Mouse (Mus musculus): ENCODE measurements at regions not wholly inside any gene's neighbourhood (a gene's known extent, or its start where the extent isn't known, plus 50 kb on each side); places are given as distances from the start of the nearest gene placed in this dataset.

GRCm38 (mm10) chr5:148742158-148742835 lies 186.8 kb downstream of the Katnal1 start:
- DNase-seq (ENCODE audit: low spot score in 2 of 2) = no peak

- no peak for DNase-seq (ENCODE audit: low spot score in 2 of 2)
These were observed 187.7 kb downstream of the Katnal1 start for GRCm38 (mm10) chr5:148741267-148742004.

- peak; percentile 57 to 78 for DNase-seq (ENCODE audit: low spot score in 2 of 2)
These were observed 188.0 kb upstream of the Ubl3 start for GRCm38 (mm10) chr5:148740366-148741266.

GRCm38 (mm10) chr5:148739672-148740071 lies 187.1 kb upstream of the Ubl3 start:
- DNase-seq (ENCODE audit: low spot score in 2 of 2) = no peak

GRCm38 (mm10) chr5:148739141-148739540 lies 186.6 kb upstream of the Ubl3 start:
- DNase-seq (ENCODE audit: low spot score in 2 of 2) = no peak

GRCm38 (mm10) chr5:148729541-148729940 lies 177.0 kb upstream of the Ubl3 start:
- DNase-seq (ENCODE audit: low spot score in 2 of 2) = no peak

GRCm38 (mm10) chr5:148728492-148728891 lies 175.9 kb upstream of the Ubl3 start:
- DNase-seq (ENCODE audit: low spot score in 2 of 2) = no peak

- no peak for DNase-seq (ENCODE audit: low spot score in 2 of 2)
These were observed 173.9 kb upstream of the Ubl3 start for GRCm38 (mm10) chr5:148726442-148726841.

GRCm38 (mm10) chr5:148724470-148724869 lies 171.9 kb upstream of the Ubl3 start:
- no peak for DNase-seq (ENCODE audit: low spot score in 2 of 2)

- no peak for DNase-seq (ENCODE audit: low spot score in 2 of 2)
These were observed 171.2 kb upstream of the Ubl3 start for GRCm38 (mm10) chr5:148723677-148724227.

GRCm38 (mm10) chr5:148720604-148721003 lies 168.0 kb upstream of the Ubl3 start:
- no peak for DNase-seq (ENCODE audit: low spot score in 2 of 2)

- DNase-seq (ENCODE audit: low spot score in 2 of 2) = no peak
These were observed 164.0 kb upstream of the Ubl3 start for GRCm38 (mm10) chr5:148716633-148717032.

- no peak for DNase-seq (ENCODE audit: low spot score in 2 of 2)
These were observed 162.8 kb upstream of the Ubl3 start for GRCm38 (mm10) chr5:148715218-148715991.

GRCm38 (mm10) chr5:148714807-148715206 lies 162.2 kb upstream of the Ubl3 start:
- no peak for DNase-seq (ENCODE audit: low spot score in 2 of 2)

GRCm38 (mm10) chr5:148713796-148714195 lies 161.2 kb upstream of the Ubl3 start:
- no peak for DNase-seq (ENCODE audit: low spot score in 2 of 2)

- no peak for DNase-seq (ENCODE audit: low spot score in 2 of 2)
These were observed 160.4 kb upstream of the Ubl3 start for GRCm38 (mm10) chr5:148713039-148713438.

GRCm38 (mm10) chr5:148711570-148711969 lies 159.0 kb upstream of the Ubl3 start:
- DNase-seq (ENCODE audit: low spot score in 2 of 2) = no peak

GRCm38 (mm10) chr5:148709111-148709771 lies 156.7 kb upstream of the Ubl3 start:
- no peak for DNase-seq (ENCODE audit: low spot score in 2 of 2)

- DNase-seq (ENCODE audit: low spot score in 2 of 2) = peak in 1 of 2 experiments; percentile 9
These were observed 155.6 kb upstream of the Ubl3 start for GRCm38 (mm10) chr5:148708014-148708741.

GRCm38 (mm10) chr5:148707335-148707734 lies 154.7 kb upstream of the Ubl3 start:
- DNase-seq (ENCODE audit: low spot score in 2 of 2) = no peak
